Mouse (Mus musculus): ENCODE results near the gene Plaur.
"Not testable (repeated sequence)": the region's sequence is repeated elsewhere in the genome, so short reads cannot be mapped to it uniquely, and the experiment has no call there.

Plaur gene

GRCm38 (mm10) chr7:24479685-24480084 is 17.4 kb downstream of the Plaur start:
- no peak for DNase-seq (ENCODE audit: low read depth)

- DNase-seq (ENCODE audit: low read depth) = no peak
These were observed 18.0 kb downstream of the Plaur start for GRCm38 (mm10) chr7:24480121-24480941.

GRCm38 (mm10) chr7:24480986-24481473 is 18.7 kb downstream of the Plaur start:
- DNase-seq (ENCODE audit: low read depth) = no peak

GRCm38 (mm10) chr7:24481474-24482207 is 19.4 kb downstream of the Plaur start, which contains the start of gene Cadm4:
Gene Cadm4, plus strand, starts transcription at chr7:24482023.
- DNase-seq (ENCODE audit: low read depth) = no peak

- DNase-seq (ENCODE audit: low read depth) = no peak
These were observed 20.1 kb downstream of the Plaur start for GRCm38 (mm10) chr7:24482208-24483020.

GRCm38 (mm10) chr7:24483291-24483690 is 21.0 kb downstream of the Plaur start:
- not testable (repeated sequence) for DNase-seq (ENCODE audit: low read depth)

GRCm38 (mm10) chr7:24485481-24485880 is 23.2 kb downstream of the Plaur start:
- DNase-seq (ENCODE audit: low read depth) = no peak

- DNase-seq (ENCODE audit: low read depth) = no peak
These were observed 24.4 kb downstream of the Plaur start for GRCm38 (mm10) chr7:24486654-24487130.

GRCm38 (mm10) chr7:24487403-24487802 is 25.1 kb downstream of the Plaur start:
- DNase-seq (ENCODE audit: low read depth) = no peak

- no peak for DNase-seq (ENCODE audit: low read depth)
These were observed 26.0 kb downstream of the Plaur start for GRCm38 (mm10) chr7:24488303-24488702.

GRCm38 (mm10) chr7:24499856-24500577 is 37.7 kb downstream of the Plaur start:
- DNase-seq (ENCODE audit: low read depth) = no peak

- no peak for DNase-seq (ENCODE audit: low read depth)
These were observed 38.6 kb downstream of the Plaur start for GRCm38 (mm10) chr7:24500929-24501328.

- no peak for DNase-seq (ENCODE audit: low read depth)
These were observed 39.2 kb downstream of the Plaur start for GRCm38 (mm10) chr7:24501492-24501891.

- no peak for DNase-seq (ENCODE audit: low read depth)
These were observed 41.7 kb downstream of the Plaur start for GRCm38 (mm10) chr7:24504004-24504403.

GRCm38 (mm10) chr7:24504868-24505267 is 42.6 kb downstream of the Plaur start:
- DNase-seq (ENCODE audit: low read depth) = no peak

GRCm38 (mm10) chr7:24505447-24506064 is 43.3 kb downstream of the Plaur start:
- DNase-seq (ENCODE audit: low read depth) = no peak

GRCm38 (mm10) chr7:24506065-24506459 is 43.8 kb downstream of the Plaur start:
- no peak for DNase-seq (ENCODE audit: low read depth)

GRCm38 (mm10) chr7:24506476-24506837 is 44.2 kb downstream of the Plaur start:
- DNase-seq (ENCODE audit: low read depth) = peak; percentile 58

GRCm38 (mm10) chr7:24506838-24507725 is 44.8 kb downstream of the Plaur start, which contains the start of gene Zfp428:
Gene Zfp428, plus strand, starts transcription at chr7:24507006.
- DNase-seq (ENCODE audit: low read depth) = peak; percentile 33

GRCm38 (mm10) chr7:24507726-24508114 is 45.4 kb downstream of the Plaur start:
- no peak for DNase-seq (ENCODE audit: low read depth)
